In genomic region chr2:24845256-24845655, GRCm38 (mm10) we compare ENCODE assay signal across 34 mouse cellular contexts.
"Had no signal": no experiment of that assay in that cellular context is flagged by ENCODE, and none has a peak within 500 bp of the region (broad histone marks: within the 10 kb centered on the region; RNA-seq: fewer than 3 reads in every experiment).

No protein-coding gene starts in this region.

- H3K27me3 ChIP-seq: heart, embryonic 12.5 days; heart, embryonic 13.5 days; heart, embryonic 15.5 days; hindbrain, embryonic 12.5 days; hindbrain, embryonic 13.5 days; hindbrain, embryonic 15.5 days; intestine, embryonic 15.5 days; kidney, embryonic 15.5 days had no signal

- DNase-seq: heart, postnatal 14 days; heart, postnatal 36 days; heart, postnatal 4 days; kidney, adult 11 months; kidney, adult 18-20 months; kidney, adult 2 months; kidney, adult 8-10 months; kidney, adult 9 months; kidney, postnatal 10 days; kidney, postnatal 14 days; kidney, postnatal 25 days; kidney, postnatal 36 days; kidney, postnatal 4 days; layer of hippocampus, adult 9-11 months; layer of hippocampus, postnatal 36 days had no signal

- H3K4me3 ChIP-seq: heart, embryonic 12.5 days; heart, embryonic 13.5 days; heart, embryonic 15.5 days; hindbrain, embryonic 10.5 days; hindbrain, embryonic 12.5 days; hindbrain, embryonic 13.5 days; hindbrain, embryonic 15.5 days; intestine, embryonic 15.5 days; kidney, embryonic 15.5 days; layer of hippocampus, adult 2 months; left cerebral cortex, adult 2 months had no signal

- ATAC-seq: hindbrain, embryonic 16.5 days; hindbrain, postnatal 0 days; inflammation-experienced regulatory T-cells, adult 6 months; intestine, embryonic 15.5 days; intestine, embryonic 16.5 days; intestine, postnatal 0 days had no signal

- H3K9me3 ChIP-seq: heart, embryonic 12.5 days; heart, embryonic 13.5 days; heart, embryonic 15.5 days; hindbrain, embryonic 10.5 days; hindbrain, embryonic 12.5 days; hindbrain, embryonic 13.5 days; hindbrain, embryonic 15.5 days; intestine, embryonic 15.5 days; kidney, embryonic 15.5 days had no signal

- H3K4me2 ChIP-seq: heart, embryonic 11.5 days; heart, embryonic 12.5 days; heart, embryonic 13.5 days; heart, embryonic 15.5 days; hindbrain, embryonic 12.5 days; hindbrain, embryonic 13.5 days; hindbrain, embryonic 14.5 days; hindbrain, embryonic 15.5 days; intestine, embryonic 15.5 days; kidney, embryonic 15.5 days had no signal

- H3K9ac ChIP-seq: heart, embryonic 12.5 days; heart, embryonic 13.5 days; heart, embryonic 15.5 days; hindbrain, embryonic 12.5 days; hindbrain, embryonic 13.5 days; hindbrain, embryonic 14.5 days; hindbrain, embryonic 15.5 days; intestine, embryonic 15.5 days; kidney, embryonic 15.5 days had no signal

- H3K27ac ChIP-seq: heart, embryonic 13.5 days; heart, embryonic 15.5 days; hindbrain, embryonic 10.5 days; hindbrain, embryonic 12.5 days; hindbrain, embryonic 13.5 days; hindbrain, embryonic 14.5 days; hindbrain, embryonic 15.5 days; hindbrain, postnatal 0 days; intestine, embryonic 15.5 days; kidney, embryonic 15.5 days; kidney, postnatal 0 days; layer of hippocampus, adult 2 months; left cerebral cortex, adult 2 months had no signal

- H3K4me1 ChIP-seq: hindbrain, embryonic 10.5 days; hindbrain, embryonic 12.5 days; hindbrain, embryonic 13.5 days; hindbrain, embryonic 15.5 days; intestine, embryonic 15.5 days; kidney, embryonic 15.5 days had no signal
